Mouse (Mus musculus): ENCODE data around the gene Polm.

The Polm gene

DNA sequence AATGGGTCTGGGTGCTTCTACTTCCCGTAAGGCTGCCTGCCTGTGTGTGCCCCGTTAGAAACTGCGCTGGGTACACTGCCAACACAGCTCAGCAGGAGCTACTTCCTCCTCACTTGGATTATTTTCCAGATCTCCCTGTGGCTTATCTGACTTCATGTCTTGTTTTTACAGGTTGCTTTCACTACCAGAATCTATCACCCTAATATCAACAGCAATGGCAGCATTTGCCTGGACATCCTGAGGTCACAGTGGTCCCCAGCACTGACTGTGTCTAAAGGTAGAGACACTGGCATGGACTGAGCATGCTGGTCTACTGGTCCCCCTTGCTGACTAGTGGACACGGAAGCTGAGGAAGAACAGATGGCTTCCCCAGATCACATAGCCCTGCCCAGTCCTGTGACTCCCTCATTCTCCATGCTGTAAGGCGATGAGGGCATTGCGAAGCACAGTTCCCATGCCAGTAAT is 57.7 kb downstream of the Polm start:
- in situ Hi-C loops (cut with MboI, MseI) = loop anchor here in 1 of 2 experiments (10.0 kb wide), 1 partner anchor 295 kb away; no protein-coding TSS in a partner anchor

DNA sequence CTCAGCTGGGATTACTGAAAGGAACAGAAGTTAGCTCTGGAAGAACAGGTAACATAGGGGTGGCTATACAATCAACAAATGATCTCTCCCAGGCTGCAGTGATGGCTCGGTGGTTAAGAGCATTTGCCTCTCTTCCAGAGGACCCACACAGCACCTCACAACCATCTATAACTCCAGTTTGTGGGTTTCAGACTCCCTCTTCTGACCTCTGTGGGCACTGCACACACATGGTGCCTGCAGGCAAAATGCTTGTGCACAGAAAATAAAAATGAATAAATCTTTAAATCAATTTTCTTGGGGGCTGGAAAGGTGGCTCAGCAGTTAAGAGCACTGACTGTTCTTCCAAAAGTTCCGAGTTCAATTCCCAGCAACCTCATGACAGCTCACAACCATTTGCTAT is 59.3 kb downstream of the Polm start:
- in situ Hi-C loops (cut with MboI, MseI) = no loop called here
